Mouse (Mus musculus) CD8-positive naive resting alpha-beta T cell, adult 2 months (primary cell): ENCODE results near the gene Gal3st2.
"Not testable (repeated sequence)": the region's sequence is repeated elsewhere in the genome, so short reads cannot be mapped to it uniquely, and the experiment has no call there.

Source experiments
- DNase-seq, 2 experiments: peaks; one replicate each; pipeline ENCODE4 v3.0.0; 2022; ENCODE audit warnings: low read depth in 2 of 2, low spot score in 2 of 2

Gal3st2 gene

GRCm38 (mm10) chr1:93861048-93861447 is at the start of gene Gal3st2:
Gene Gal3st2, plus strand, starts transcription at chr1:93861306.
- DNase-seq: not testable (repeated sequence)

- DNase-seq: no peak
Measured at GRCm38 (mm10) chr1:93811495-93812039, 49.5 kb upstream of the Gal3st2 start.

GRCm38 (mm10) chr1:93817823-93818532 is 43.1 kb upstream of the Gal3st2 start:
- DNase-seq: no peak

GRCm38 (mm10) chr1:93818722-93819121 is 42.4 kb upstream of the Gal3st2 start:
- DNase-seq: no peak

- no peak for DNase-seq
Measured at GRCm38 (mm10) chr1:93823796-93824495, 37.2 kb upstream of the Gal3st2 start.

- DNase-seq: no peak
Measured at GRCm38 (mm10) chr1:93824609-93825008, 36.5 kb upstream of the Gal3st2 start, which contains the start of gene D2hgdh. Gene D2hgdh, plus strand, starts transcription at chr1:93824909.

- DNase-seq: peak; percentile 89 to 92
Measured at GRCm38 (mm10) chr1:93825105-93825674, 35.9 kb upstream of the Gal3st2 start.

- no peak for DNase-seq
Measured at GRCm38 (mm10) chr1:93825771-93826539, 35.2 kb upstream of the Gal3st2 start.

GRCm38 (mm10) chr1:93826540-93826835 is 34.6 kb upstream of the Gal3st2 start:
- no peak for DNase-seq

- DNase-seq: not testable (repeated sequence)
Measured at GRCm38 (mm10) chr1:93832754-93833360, 28.2 kb upstream of the Gal3st2 start.

- DNase-seq: no peak
Measured at GRCm38 (mm10) chr1:93834671-93835150, 26.4 kb upstream of the Gal3st2 start.

GRCm38 (mm10) chr1:93835211-93835610 is 25.9 kb upstream of the Gal3st2 start:
- DNase-seq: no peak

GRCm38 (mm10) chr1:93835876-93836531 is 25.1 kb upstream of the Gal3st2 start:
- DNase-seq: no peak

- DNase-seq: no peak
Measured at GRCm38 (mm10) chr1:93836532-93836913, 24.6 kb upstream of the Gal3st2 start.

- no peak for DNase-seq
Measured at GRCm38 (mm10) chr1:93837335-93837734, 23.8 kb upstream of the Gal3st2 start.

- DNase-seq: not testable (repeated sequence)
Measured at GRCm38 (mm10) chr1:93838569-93838968, 22.5 kb upstream of the Gal3st2 start.

- DNase-seq: not testable (repeated sequence)
Measured at GRCm38 (mm10) chr1:93845766-93846366, 15.2 kb upstream of the Gal3st2 start.

GRCm38 (mm10) chr1:93855790-93856189 is 5.3 kb upstream of the Gal3st2 start:
- not testable (repeated sequence) for DNase-seq

- no peak for DNase-seq
Measured at GRCm38 (mm10) chr1:93857370-93857769, 3.7 kb upstream of the Gal3st2 start.

- no peak for DNase-seq
Measured at GRCm38 (mm10) chr1:93857991-93858390, 3.1 kb upstream of the Gal3st2 start.
